9 mouse cellular contexts compared by ENCODE assay signal in the genomic region with DNA sequence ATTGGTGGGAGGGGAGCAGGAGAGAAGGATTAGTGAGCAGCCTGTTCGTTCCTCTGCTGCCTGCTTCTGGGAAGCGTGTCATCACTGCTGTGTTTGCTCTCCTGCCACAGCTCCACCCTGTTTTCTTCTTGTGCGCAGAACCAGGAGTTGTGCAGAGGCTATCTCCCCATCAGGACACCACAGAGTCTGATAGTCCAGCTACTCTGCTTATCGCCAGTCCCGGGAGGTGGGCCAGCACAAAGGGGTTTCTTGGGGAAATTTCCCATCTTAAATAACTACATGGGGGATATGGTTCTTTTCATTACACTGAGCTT. TPM values are rescaled to one million over a fixed set of nuclear protein-coding genes. Genes with fewer than 3 reads are reported as not detected.
DNase-seq lines count a peak whose midpoint lies in the region; ATAC-seq and TF ChIP-seq lines count a peak whose summit lies in the region.
"Had no signal": no experiment of that assay in that cellular context is flagged by ENCODE, and none has a peak within 500 bp of the region (broad histone marks: within the 10 kb centered on the region; RNA-seq: fewer than 3 reads in every experiment).

No protein-coding gene starts in this region.

- WGBS in kidney, embryonic 15.5 days, result 35% methylated on average over 5 of the region's 5 CpGs
- 16% methylated on average over 5 of the region's 5 CpGs for WGBS in heart, postnatal 0 days

- peaks cover 79% of the 10 kb centered on the region for H3K4me1 ChIP-seq in kidney, embryonic 15.5 days
- peaks cover 49% of the 10 kb centered on the region for H3K4me1 ChIP-seq in heart, postnatal 0 days (ENCODE audit: control insufficient read depth, insufficient read depth)

- TF ChIP-seq EP300 in heart, postnatal 0 days (IDR thresholded peaks at IDR 0.05; ENCODE audit: low read depth), result no peak

- no peak overlapping the region for H3K4me3 ChIP-seq in kidney, embryonic 15.5 days (replicated peaks)
- H3K4me3 ChIP-seq in heart, postnatal 0 days (ENCODE audit: low read depth, low read length), result no peak overlapping the region

- no peaks in the 10 kb centered on the region for H3K27me3 ChIP-seq in kidney, embryonic 15.5 days
- no peaks in the 10 kb centered on the region for H3K27me3 ChIP-seq in heart, postnatal 0 days (ENCODE audit: control insufficient read depth, insufficient read depth, low read length)
- H3K27me3 ChIP-seq: Patski had no signal

- H3K36me3 ChIP-seq in kidney, embryonic 15.5 days, result no peaks in the 10 kb centered on the region; the same call in 1 of the 2 replicates
- H3K36me3 ChIP-seq in heart, postnatal 0 days (replicated peaks; ENCODE audit: control insufficient read depth, insufficient read depth, low read length), result 0 out of 2 replicates have a peak, but pooled peaks cover 4% of the 10 kb centered on the region

- H3K9ac ChIP-seq in kidney, embryonic 15.5 days, result 0 out of 2 replicates have a peak overlapping the region, but pooled peaks have one; percentile 17
- H3K9ac ChIP-seq in heart, postnatal 0 days (replicated peaks; ENCODE audit: low read depth, low read length), result no peak overlapping the region

- no peaks in the 10 kb centered on the region for H3K9me3 ChIP-seq in kidney, embryonic 15.5 days (replicated peaks)
- H3K9me3 ChIP-seq in heart, postnatal 0 days (replicated peaks; ENCODE audit: control insufficient read depth, low read length), result no peaks in the 10 kb centered on the region

- DNase-seq in kidney, postnatal 4 days, result no peak
- peak; percentile 45 for DNase-seq in brain, adult 2 months (ENCODE audit: low read depth, low spot score)
- DNase-seq in heart, postnatal 0 days (ENCODE audit: low spot score), result no peak
- no peak for DNase-seq in left cerebral cortex, adult 9 months (ENCODE audit: low spot score in 2 of 2)
- DNase-seq in ovary, postnatal 14 days (ENCODE audit: low spot score), result no peak
- DNase-seq in cerebellum, postnatal 36 days, result no peak

- peak; percentile 43; the same call in 1 of the 2 replicates for ATAC-seq in kidney, embryonic 15.5 days (replicated peaks; ENCODE audit: low FRiP score)
- no peak for ATAC-seq in heart, postnatal 0 days (ENCODE audit: insufficient read depth, low read depth)
- ATAC-seq in megakaryocyte progenitor cell, adult 5-6 weeks (replicated peaks; ENCODE audit: poor library complexity), result peak; percentile 75
- ATAC-seq: Patski had no signal

- peak overlapping the region; percentile 41 for H3K4me2 ChIP-seq in kidney, embryonic 15.5 days
- peak overlapping the region; percentile 30 for H3K4me2 ChIP-seq in heart, postnatal 0 days (ENCODE audit: low read depth, low read length)

- peak overlapping the region; percentile 91 for H3K27ac ChIP-seq in kidney, embryonic 15.5 days
- H3K27ac ChIP-seq in heart, postnatal 0 days (ENCODE audit: low read depth), result peak overlapping the region; percentile 86

- no peak for TF ChIP-seq CTCF in heart, postnatal 0 days (IDR thresholded peaks at IDR 0.05; ENCODE audit: low read depth)

RNA-seq across cellular contexts. Expression of a gene that starts 11.3 kb away (rescaled TPM):
- 66.0 and 71.5 TPM in 2 replicates for polyA plus RNA-seq in kidney, embryonic 15.5 days (2015; fragmentation: Nextera tagmentation; extraction: Ambion mirVana)
- 84.1 and 115 TPM in 2 replicates for total RNA-seq in heart, postnatal 0 days (2014; rRNA removed; ENCODE audit: low replicate concordance)
- polyA plus RNA-seq in heart, postnatal 0 days (2015; fragmentation: Nextera tagmentation; extraction: Ambion mirVana), result 42.8 and 45.2 TPM in 2 replicates
- total RNA-seq in megakaryocyte progenitor cell, adult 5-6 weeks (2015), result 10.4 and 15.7 TPM in 2 replicates
- total RNA-seq in megakaryocyte progenitor cell, adult 5-6 weeks (2017), result 8.8 and 17.4 TPM in 2 replicates
